Mouse (Mus musculus) thymus, adult 2 months (tissue): ENCODE results near the gene Tysnd1.

Experiments used
- CTCF ChIP-seq: fragments of 200-500 bp; IDR thresholded peaks from 2 replicates; pipeline ENCODE4 v1.5.1; 2012; ENCODE audit warnings: mild to moderate bottlenecking, control low read depth, low read length, moderate library complexity, borderline replicate concordance; ENCODE audit not compliant: control insufficient read depth, poor library complexity, insufficient read depth; ENCODE audit errors: extremely low read depth
- POLR2A ChIP-seq: fragments of 200-500 bp; IDR thresholded peaks from 2 replicates; pipeline ENCODE4 v1.6.1; 2012; ENCODE audit warnings: mild to moderate bottlenecking, low read length, control low read depth, moderate library complexity; ENCODE audit not compliant: control insufficient read depth, poor library complexity, insufficient read depth; ENCODE audit errors: extremely low read depth

- TF ChIP-seq CTCF (no peak), POLR2A (no peak)
These were observed 617 bp downstream of the Tysnd1 start for GRCm38 (mm10) chr10:61695703-61696559.
